Mouse (Mus musculus): ENCODE measurements around the gene Actg1.
"Not testable (repeated sequence)": the region's sequence is repeated elsewhere in the genome, so short reads cannot be mapped to it uniquely, and the experiment has no call there.

Gene Actg1

GRCm38 (mm10) chr11:120360755-120361154 is 12.4 kb upstream of the Actg1 start:
- no peak for DNase-seq (ENCODE audit: low spot score in 2 of 2)

DNA sequence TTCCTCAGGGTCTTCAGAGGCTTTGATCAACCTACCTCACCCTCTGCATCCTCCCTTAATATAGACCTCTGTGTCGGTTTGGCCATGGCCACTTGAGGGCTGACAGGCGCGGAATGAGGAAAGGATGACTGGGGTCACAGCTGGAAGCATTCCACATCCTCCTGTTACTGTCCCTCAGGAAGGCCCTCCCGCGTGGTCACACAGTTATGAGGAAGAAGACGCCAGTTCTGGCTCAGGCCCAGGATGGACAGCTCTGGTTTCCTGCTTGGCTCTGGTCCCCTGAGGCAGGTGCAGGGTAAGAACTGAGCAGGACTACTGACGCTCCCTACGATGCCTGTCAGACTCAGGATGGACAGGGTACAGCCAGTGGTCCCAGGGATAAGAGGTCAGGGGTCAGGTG is 11.7 kb upstream of the Actg1 start:
- no peak for DNase-seq (ENCODE audit: low spot score in 2 of 2)

DNA sequence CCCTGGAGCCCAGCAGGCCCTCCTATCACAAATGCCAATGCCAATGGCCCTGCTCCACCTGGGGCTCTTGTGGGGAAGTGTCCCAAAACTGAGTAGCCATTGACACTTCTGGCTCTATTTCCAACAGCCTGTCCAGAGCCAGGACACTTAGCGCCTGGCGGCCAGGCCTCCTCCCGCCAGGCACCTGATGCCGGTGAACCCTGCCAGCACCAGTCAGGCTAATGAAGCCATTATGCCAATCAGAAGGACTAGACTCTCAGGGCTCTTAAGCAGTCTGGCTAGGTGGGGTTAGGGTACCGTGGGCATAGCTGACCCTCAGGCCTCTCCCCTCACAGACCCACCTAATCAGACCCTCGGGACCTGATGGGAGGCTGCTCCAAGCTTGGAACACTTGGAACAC is 11.0 kb upstream of the Actg1 start:
- no peak for DNase-seq (ENCODE audit: low spot score in 2 of 2)

DNA sequence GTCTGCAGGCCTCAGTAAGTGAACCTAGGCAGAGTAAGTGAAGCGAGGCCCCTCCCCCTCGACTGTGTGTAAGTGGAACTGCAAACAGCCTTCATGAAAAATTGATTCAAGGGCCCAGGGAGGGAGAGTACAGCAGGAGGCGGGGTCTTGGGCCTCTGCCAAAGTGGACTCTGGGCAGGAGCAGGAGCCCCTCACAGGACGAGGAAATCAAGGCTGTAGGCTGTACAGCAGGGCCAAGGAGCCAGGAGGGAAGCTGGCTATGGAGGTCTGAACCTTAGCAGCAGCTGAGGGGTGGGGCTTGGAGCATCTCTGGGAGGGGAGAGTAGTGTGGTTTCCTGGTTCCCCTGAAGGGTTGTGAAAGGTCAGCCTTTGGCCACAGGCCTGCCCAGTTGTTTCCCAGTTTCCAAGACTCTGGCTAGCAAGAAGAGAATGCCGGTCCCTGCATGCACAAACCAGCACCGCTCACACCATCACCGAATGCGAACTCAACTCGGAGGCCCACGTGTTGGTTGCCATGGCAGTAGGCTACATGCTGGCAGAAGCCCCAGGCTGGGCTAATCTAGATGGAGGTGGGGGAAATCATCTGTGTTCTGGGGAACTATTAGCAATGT is 9.6 kb upstream of the Actg1 start:
- DNase-seq (ENCODE audit: low spot score in 2 of 2): peak in 1 of 2 experiments; percentile 56

DNA sequence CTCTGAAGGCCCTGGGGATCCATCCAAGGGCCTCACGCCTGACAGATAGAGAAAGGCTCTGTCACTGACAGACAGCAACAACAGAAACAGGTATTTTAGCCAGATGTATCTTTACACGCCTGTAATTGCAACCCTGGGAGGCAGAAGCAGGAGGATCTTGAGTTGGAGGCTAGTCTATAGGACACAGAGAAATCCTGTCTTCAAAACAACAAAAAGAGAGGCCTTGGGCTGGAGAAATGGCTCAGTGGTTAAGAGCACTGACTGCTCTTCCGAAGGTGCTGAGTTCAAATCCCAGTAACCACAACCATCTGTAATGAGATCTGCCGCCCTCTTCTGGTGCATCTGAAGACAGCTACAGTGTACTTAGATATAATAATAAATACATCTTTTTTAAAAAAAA is 8.6 kb upstream of the Actg1 start:
- DNase-seq (ENCODE audit: low spot score in 2 of 2): no peak

- DNase-seq (ENCODE audit: low spot score in 2 of 2): no peak
Observed at GRCm38 (mm10) chr11:120356319-120356840, 8.0 kb upstream of the Actg1 start.

- no peak for DNase-seq (ENCODE audit: low spot score in 2 of 2)
Observed at GRCm38 (mm10) chr11:120355277-120356039, 7.1 kb upstream of the Actg1 start.

GRCm38 (mm10) chr11:120354304-120355276 is 6.2 kb upstream of the Actg1 start:
- no peak for DNase-seq (ENCODE audit: low spot score in 2 of 2)

DNA sequence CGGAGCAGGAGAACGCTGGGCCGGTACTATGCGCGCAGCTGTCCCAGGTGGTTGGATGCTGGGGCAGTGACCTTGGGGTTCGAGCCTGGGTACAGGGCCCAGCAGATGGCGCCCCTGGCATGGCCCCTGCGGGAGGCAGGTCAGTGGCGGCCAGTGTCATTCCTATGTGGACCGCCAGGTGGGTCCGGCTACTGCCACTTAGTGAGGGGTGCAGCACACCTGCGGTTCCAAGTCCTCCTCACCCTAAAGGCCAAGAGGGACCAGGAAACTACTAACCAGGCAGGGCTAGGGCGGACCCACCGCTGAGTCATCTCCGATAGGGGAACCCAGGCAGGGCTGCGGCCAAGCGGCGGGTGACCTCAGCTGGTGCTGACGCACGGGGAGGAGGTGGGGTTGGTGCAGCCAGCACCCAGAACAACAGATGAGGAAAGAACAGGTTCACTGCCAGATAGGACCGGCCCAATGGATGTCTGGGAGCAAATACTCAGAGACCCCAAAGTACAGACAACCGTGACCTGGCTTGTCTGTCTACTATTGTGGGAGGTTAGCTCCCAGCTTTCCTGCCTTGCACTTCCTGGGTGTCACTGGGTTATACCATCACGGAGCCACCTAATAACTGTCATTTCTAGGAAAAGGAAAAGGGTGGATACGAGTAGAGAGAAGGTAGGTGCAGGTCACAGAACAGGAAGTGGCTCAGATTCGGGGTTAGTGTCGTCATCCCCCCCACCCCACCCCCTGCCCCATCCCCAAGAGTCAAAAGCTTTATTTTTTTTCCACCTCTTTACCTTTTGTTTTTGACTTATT is 5.4 kb upstream of the Actg1 start:
- peak; percentile 89 to 93 for DNase-seq (ENCODE audit: low spot score in 2 of 2)

- peak in 1 of 2 experiments; percentile 30 for DNase-seq (ENCODE audit: low spot score in 2 of 2)
Observed at GRCm38 (mm10) chr11:120352571-120353290, 4.4 kb upstream of the Actg1 start.

DNA sequence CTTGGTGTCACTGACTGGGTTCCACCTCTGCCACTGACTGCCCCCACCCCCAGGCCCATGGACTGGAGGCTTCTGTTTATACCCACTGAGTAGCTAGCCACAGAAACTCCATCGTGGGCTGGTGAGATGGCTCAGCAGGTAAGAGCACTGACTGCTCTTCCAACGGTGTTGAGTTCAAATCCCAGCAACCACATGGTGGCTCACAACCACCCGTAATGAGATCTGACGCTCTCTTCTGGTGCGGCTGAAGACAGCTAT is 3.7 kb upstream of the Actg1 start:
- not testable (repeated sequence) for DNase-seq (ENCODE audit: low spot score in 2 of 2)

- peak in 1 of 2 experiments; percentile 2 for DNase-seq (ENCODE audit: low spot score in 2 of 2)
Observed at GRCm38 (mm10) chr11:120351250-120352092, 3.1 kb upstream of the Actg1 start.

DNA sequence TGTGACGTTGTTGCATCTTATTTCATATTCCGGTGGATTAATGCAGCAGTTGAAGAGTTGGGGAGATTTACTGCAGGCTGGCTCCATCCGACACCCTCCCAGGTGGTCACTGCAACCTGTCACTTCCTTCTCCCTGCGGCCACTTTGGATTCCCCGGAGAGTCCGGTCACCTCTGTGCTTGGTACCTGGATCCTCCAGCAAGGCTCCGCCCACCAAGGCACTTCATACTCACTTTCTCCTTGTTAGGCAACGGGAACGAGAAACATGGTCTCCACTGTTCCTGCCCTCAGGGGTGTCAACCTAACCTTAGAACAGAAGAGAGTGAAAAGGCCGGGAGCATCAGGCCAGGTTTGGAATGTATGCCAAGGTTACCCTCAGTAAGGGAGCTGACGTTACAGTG is 2.4 kb upstream of the Actg1 start:
- peak in 1 of 2 experiments; percentile 42 for DNase-seq (ENCODE audit: low spot score in 2 of 2)

GRCm38 (mm10) chr11:120349986-120350702 is 1.8 kb upstream of the Actg1 start:
- peak; percentile 87 to 91 for DNase-seq (ENCODE audit: low spot score in 2 of 2)

- peak; percentile 44 to 63 for DNase-seq (ENCODE audit: low spot score in 2 of 2)
Observed at GRCm38 (mm10) chr11:120349371-120349985, 1.1 kb upstream of the Actg1 start.

GRCm38 (mm10) chr11:120348684-120349370 is 485 bp upstream of the Actg1 start:
- DNase-seq (ENCODE audit: low spot score in 2 of 2): peak; percentile 52 to 66

DNA sequence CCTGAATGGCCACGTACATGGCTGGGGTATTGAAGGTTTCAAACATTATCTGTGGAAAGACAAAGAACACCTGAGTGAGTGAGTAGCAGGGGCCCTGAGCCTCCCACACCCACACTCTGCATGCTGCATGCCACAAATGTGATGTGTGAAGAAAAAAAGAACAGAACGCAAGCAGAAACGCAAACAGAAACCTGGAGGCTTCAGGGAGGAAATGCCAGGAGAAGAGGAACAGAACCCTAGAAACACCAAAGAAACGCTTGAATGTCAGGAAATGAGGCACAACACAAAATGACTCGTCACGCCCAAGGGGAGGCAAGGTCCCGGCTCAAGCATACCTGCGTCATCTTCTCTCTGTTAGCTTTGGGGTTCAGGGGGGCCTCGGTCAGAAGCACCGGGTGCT is 1.0 kb downstream of the Actg1 start:
- peak in 1 of 2 experiments; percentile 4 for DNase-seq (ENCODE audit: low spot score in 2 of 2)
